Mouse (Mus musculus) kidney, adult 2 months (tissue): Measurements from ENCODE around the gene Msi2. TPM values are rescaled to one million over a fixed set of nuclear protein-coding genes. Genes with fewer than 3 reads are reported as not detected.
A peak's percentile ranks its signal among the peaks of the same experiment; 100 is the strongest.

Source experiments
- DNase-seq: peaks from one replicate; pipeline ENCODE4 v3.0.0; 2021
- H3K27ac ChIP-seq: fragments of 200-500 bp; 2 replicates; pipeline ENCODE4 v1.5.1; 2012; ENCODE audit warnings: low read depth, low read length, control low read depth, inconsistent platforms; ENCODE audit not compliant: insufficient read depth
- H3K27me3 ChIP-seq: fragments of 200-500 bp; replicated peaks from 2 replicates; pipeline ENCODE4 v1.6.1; 2012; ENCODE audit warnings: mild to moderate bottlenecking, moderate library complexity, low read length, inconsistent platforms; ENCODE audit not compliant: control insufficient read depth, insufficient read depth
- H3K36me3 ChIP-seq: fragments of 200-500 bp; 2 replicates; pipeline ENCODE4 v1.6.1; 2012; ENCODE audit warnings: mild to moderate bottlenecking, moderate library complexity, low read length, inconsistent platforms; ENCODE audit not compliant: control insufficient read depth, insufficient read depth
- H3K4me1 ChIP-seq: fragments of 200-500 bp; 2 replicates; pipeline ENCODE4 v1.6.1; 2011; ENCODE audit warnings: low read length; ENCODE audit not compliant: control insufficient read depth, insufficient read depth
- H3K4me3 ChIP-seq: fragments of 200-500 bp; 2 replicates; pipeline ENCODE4 v1.5.1; 2011; ENCODE audit warnings: mild to moderate bottlenecking, low read depth, low read length, control low read depth; ENCODE audit not compliant: insufficient read depth
- CTCF ChIP-seq: fragments of 200-500 bp; conservative IDR thresholded peaks from 2 replicates; pipeline ENCODE4 v1.5.1; 2011; ENCODE audit warnings: low read depth, mild to moderate bottlenecking, control low read depth, low read length, moderate library complexity, mixed read lengths; ENCODE audit not compliant: insufficient read depth, insufficient read length
- POLR2A ChIP-seq: fragments of 200-500 bp; IDR thresholded peaks from one replicate; pipeline ENCODE4 v1.6.1; 2011; ENCODE audit warnings: low read depth, low read length, control low read depth
- WGBS: fragments of 180-500 bp; shearing (Covaris S2); methylation state at CpG from one replicate; pipeline ENCODE4 v1.1.7; 2018; 5-methylcytosine and 5-hydroxymethylcytosine counted together
- polyA plus RNA-seq: library from polyadenylated mRNA; depleted of rRNA; stranded (reverse); fragments of >200 nt; gene quantifications from 2 replicates; pipeline ENCODE4 v1.2.3, GENCODE M21; 2012

Gene Msi2
- polyA plus RNA-seq, 1 experiment: 43.5 TPM

DNA sequence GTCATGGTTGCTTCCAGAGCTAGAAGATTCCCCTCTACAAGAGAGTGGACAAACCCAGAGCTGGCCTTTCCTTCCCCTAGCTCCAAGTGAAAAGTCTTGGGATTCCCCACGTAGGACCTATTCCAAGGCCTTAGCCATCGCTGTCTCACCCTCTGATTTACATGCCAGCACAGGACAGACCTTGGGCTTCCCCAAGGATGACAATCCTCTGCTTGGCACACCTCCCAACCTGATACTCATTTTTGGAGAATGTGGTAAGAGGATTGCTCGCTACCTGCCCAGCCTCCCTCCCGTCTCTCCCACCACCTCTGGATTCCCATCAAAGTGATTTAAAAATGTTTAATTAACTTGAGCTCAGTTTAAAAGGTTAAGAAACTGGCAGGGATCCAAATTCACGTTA, 372.2 kb downstream of the Msi2 start:
- no peak for DNase-seq
- TF ChIP-seq CTCF (no peak), POLR2A (no peak)
- no peak overlapping the region for H3K4me3 ChIP-seq
- WGBS: 68% methylated on average over 5 of the region's 5 CpGs
- H3K4me1 ChIP-seq: no peaks in the 10 kb centered on the region
- peaks cover 3% of the 10 kb centered on the region; the same call in 1 of the 2 replicates for H3K36me3 ChIP-seq
- no peak overlapping the region for H3K27ac ChIP-seq
- H3K27me3 ChIP-seq: no peaks in the 10 kb centered on the region

DNA sequence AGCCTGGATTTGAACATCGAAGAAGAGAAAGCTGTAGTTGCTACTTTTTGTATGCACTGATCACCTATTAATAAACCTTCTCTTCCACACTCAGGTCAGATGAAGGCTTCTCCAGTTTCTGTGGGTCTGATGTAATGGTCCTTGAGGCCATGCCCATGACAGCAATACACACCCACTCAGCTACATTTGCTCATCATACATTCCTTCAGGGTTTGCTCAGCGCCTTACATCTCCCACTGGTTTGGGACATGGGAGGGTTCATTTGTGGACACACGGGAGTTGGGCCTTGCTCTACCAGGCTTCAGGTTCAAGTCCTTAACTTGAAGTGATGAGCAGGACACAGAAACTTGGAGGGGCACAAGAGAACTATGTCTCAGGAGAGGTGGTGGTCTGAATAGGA, 380.4 kb downstream of the Msi2 start:
- Histone ChIP-seq H3K4me1 (no peaks in the 10 kb centered on the region), H3K27ac (no peak overlapping the region), H3K4me3 (no peak overlapping the region), H3K27me3 (no peaks in the 10 kb centered on the region), H3K36me3 (peaks cover 2% of the 10 kb centered on the region; the same call in 1 of the 2 replicates)
- DNase-seq: no peak
- WGBS: 97% methylated on average over 3 of the region's 3 CpGs
- no peak for TF ChIP-seq CTCF
- no peak for TF ChIP-seq POLR2A

DNA sequence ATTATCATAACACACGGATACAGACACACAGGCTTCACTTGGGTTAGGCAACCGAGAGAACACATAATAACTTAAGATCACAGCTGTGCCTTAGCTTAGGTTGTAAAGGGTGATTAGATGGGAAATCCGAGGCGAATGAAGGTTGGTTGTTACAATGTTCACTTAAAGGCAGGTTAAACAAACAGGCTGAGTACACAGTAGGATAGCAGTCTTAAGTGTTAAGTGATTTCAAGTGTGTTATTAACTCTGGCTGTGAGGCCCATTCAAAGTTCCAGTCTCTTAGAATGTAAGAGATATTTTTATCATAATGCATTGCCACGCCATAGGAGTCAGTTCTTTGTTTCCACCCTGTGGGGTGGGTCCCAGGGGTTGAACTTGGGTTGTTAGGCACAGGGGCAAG, 383.4 kb downstream of the Msi2 start:
- Histone ChIP-seq H3K4me1 (no peaks in the 10 kb centered on the region), H3K27me3 (no peaks in the 10 kb centered on the region), H3K27ac (no peak overlapping the region), H3K36me3 (no peaks in the 10 kb centered on the region), H3K4me3 (no peak overlapping the region)
- 69% methylated on average over 5 of the region's 5 CpGs for WGBS
- TF ChIP-seq POLR2A: no peak
- no peak for TF ChIP-seq CTCF
- no peak for DNase-seq

DNA sequence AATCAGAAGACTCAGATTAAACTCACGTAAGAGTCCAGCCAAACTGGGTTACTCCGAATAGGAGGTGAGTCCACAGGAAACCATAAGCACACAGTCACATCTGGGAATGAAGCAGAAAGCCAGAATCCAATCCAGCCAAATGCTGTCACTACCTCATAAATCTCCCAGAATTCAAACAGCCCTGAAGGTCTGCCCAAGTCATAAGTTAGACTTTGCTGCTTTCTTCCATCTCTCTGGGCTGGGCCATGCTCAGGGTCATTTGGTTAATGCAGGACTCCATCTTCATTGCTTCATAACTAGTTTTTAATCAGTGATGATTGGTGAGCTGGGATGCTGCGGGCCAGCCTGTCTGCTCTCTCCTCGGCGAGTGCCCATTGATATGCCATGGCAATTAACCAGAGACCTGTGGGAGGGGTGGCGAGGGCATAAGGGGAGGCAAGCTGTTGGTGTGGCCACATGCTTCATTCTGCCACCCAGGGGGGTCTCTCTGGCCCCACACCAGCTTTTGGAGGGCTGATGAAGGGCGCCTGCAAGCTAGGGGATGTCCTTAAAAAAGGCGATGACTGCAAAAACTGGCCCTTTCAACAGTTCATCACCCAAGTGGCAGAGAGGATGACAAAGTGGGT, 385.9 kb downstream of the Msi2 start:
- Histone ChIP-seq H3K4me3 (no peak overlapping the region), H3K36me3 (no peaks in the 10 kb centered on the region), H3K4me1 (no peaks in the 10 kb centered on the region), H3K27me3 (no peaks in the 10 kb centered on the region), H3K27ac (no peak overlapping the region)
- WGBS: 73% methylated on average over 8 of the region's 8 CpGs
- no peak for TF ChIP-seq CTCF
- TF ChIP-seq POLR2A: no peak
- no peak for DNase-seq

DNA sequence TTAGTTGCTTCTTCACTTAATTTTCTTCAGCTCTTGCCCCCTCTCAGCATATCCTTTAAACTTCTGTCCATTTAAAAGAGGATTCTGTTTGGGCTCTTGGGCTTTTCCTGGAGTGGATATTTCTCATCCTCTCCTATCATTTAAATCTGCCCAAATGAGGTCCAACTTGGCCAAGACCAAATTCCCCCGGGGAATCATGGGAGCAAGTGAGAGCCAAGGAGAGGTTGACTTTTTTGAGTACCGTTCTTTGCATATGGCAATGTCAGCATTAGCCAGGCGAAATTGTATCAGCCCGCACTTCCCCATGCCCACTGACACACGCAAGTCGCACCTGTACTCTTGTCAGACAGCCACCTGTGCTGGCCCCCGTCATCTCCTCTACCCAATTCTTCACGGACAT, 386.6 kb downstream of the Msi2 start:
- Histone ChIP-seq H3K4me3 (no peak overlapping the region), H3K36me3 (no peaks in the 10 kb centered on the region), H3K27ac (no peak overlapping the region), H3K4me1 (no peaks in the 10 kb centered on the region), H3K27me3 (no peaks in the 10 kb centered on the region)
- WGBS: 94% methylated on average over 8 of the region's 8 CpGs
- TF ChIP-seq CTCF (no peak), POLR2A (no peak)
- no peak for DNase-seq

DNA sequence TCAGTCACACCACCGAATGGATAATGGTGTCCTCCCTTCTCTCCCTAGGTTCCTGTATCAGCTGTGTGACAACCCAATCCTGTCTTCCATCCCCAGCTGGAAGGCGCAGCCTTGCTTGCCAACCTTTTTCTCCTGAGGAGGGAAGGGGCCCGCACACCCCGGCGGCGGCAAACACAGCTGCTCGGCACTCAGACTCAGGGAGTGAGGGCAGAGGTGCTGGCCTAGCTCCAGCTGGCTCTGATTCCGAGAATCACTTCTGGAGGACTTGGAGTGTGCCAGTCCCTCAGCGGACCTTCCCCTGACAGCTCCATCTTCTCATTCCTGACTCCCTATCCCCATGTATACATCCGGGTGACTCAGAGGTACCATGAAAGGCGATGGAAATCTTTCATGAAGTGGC, 387.5 kb downstream of the Msi2 start:
- peak; percentile 80 for DNase-seq
- Histone ChIP-seq H3K27ac (no peak overlapping the region), H3K36me3 (no peaks in the 10 kb centered on the region), H3K27me3 (no peaks in the 10 kb centered on the region), H3K4me1 (no peaks in the 10 kb centered on the region), H3K4me3 (no peak overlapping the region)
- TF ChIP-seq POLR2A: no peak
- TF ChIP-seq CTCF: no peak
- 30% methylated on average over 11 of the region's 11 CpGs for WGBS

DNA sequence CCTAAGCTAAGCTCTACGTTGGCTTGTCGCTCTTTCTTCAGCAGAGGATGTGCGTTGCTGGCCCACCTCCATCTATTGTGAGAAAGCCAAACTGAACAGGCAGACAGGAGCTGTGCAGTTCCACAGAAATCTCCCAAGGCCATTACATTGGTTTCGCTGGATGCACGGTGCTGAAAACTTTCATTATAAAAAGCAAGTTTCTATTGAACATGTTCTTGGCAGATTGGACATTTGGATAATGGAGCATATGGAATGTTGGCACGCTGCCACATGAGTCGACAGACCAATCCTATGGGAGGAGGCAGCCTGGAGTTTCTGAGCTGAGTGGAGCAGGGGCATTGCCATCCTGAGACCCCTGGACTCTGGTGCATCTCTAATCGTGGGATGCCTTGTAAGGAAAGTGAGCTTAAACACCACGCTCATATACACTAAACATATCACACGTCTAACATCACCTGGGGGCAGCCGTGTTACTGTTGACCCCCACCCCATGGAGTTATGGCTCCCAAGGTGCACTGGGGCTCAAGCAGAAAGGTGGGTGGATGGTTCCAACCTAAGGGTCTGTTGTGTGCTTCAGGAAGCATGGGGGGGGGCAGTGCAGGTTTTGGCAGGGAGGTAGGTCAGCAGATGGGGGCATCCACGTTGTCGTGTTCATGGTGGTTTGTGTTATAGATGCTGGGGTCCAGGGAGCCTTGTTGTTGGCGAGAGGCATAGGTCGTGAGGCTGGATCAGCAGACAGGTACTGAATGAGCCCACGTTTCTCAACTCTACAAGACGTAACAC, 389.3 kb downstream of the Msi2 start:
- Histone ChIP-seq H3K27ac (no peak overlapping the region), H3K4me1 (no peaks in the 10 kb centered on the region), H3K4me3 (no peak overlapping the region), H3K36me3 (no peaks in the 10 kb centered on the region), H3K27me3 (no peaks in the 10 kb centered on the region)
- WGBS: 87% methylated on average over 17 of the region's 17 CpGs
- DNase-seq: no peak
- TF ChIP-seq POLR2A: no peak
- TF ChIP-seq CTCF: no peak
